Mouse (Mus musculus): ENCODE data around the gene Myadml2.
A peak's percentile ranks its signal among the peaks of the same experiment; 100 is the strongest.

- TF ChIP-seq POLR2A (IDR thresholded peaks at IDR 0.05; ENCODE audit: low read depth, low read length) = no peak
- TF ChIP-seq CTCF (IDR thresholded peaks at IDR 0.05; ENCODE audit: borderline replicate concordance, insufficient read depth, low read length) = peak; percentile 65
Observed at GRCm38 (mm10) chr11:120623961-120624679, 23.8 kb downstream of the Myadml2 start.
